Mouse (Mus musculus) heart, postnatal 4 days (tissue): ENCODE measurements at regions not wholly inside any gene's neighbourhood (a gene's known extent, or its start where the extent isn't known, plus 50 kb on each side); places are given as distances from the start of the nearest gene placed in this dataset.

Experiments
- DNase-seq: peaks from one replicate; pipeline ENCODE4 v3.0.0; 2021

DNA sequence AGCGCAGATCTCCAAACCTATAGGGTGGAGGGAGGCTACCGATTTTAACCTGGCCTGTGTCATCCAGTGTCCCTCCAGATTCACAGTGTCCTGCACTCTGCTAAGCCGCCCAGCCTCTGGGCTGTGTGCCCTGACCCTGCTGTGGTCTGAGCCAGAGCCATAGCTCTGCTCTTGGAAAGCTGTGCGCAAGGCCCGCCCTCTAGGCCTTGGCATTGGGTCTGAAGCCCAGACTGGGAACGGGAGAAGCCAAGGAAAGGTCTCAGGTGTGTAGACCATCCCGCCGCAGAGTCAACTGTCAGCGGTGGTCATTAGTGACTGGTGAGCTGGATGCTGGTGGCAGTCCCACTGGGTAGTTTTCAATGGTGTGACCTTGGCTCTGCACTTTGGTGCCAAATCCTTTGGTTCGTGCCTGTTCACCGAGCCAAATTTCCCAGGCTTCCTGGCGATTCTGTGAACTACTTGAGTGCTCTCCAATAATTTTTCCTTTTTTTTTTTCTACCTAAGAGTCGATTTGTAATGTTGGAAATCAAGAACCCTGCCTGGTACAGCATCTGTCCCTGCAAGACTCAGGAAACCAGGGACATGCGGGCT is 52.0 kb upstream of the Ptgfrn start:
- peak; percentile 63 for DNase-seq

DNA sequence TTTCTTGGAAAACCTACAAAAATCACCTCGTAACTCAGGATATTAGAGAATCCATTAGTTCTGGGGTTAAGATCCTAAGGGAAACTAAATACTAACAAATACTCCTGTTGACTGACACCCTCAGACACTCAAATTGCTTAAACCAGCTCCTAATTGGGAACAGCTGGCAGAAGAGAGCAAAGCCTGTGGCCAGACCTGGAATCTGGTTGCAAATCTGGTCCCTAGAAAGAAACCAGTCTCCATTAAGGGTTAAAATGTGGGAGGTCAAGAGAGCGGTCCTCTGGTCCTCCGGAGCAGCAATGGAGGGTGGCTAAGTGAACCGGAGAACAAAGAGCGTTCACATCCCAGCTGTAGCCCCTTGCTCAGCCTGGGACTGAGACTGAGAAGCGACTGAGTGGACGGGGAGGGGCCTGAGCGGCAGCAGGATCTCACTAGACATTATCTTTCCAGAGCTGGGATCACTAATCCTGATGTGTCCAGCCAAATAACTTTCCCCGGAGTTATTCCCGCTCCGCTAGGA is 51.4 kb upstream of the Ptgfrn start:
- DNase-seq, result peak; percentile 21
